Mouse (Mus musculus): ENCODE measurements around the gene Scaf4. TPM values are rescaled to one million over a fixed set of nuclear protein-coding genes. Genes with fewer than 3 reads are reported as not detected.

Scaf4 gene
- polyA plus RNA-seq (2014; fragmentation: Nextera tagmentation; extraction: Ambion mirVana): 18.9 and 28.2 TPM in 2 replicates

- no peaks in the 10 kb centered on the region for H3K9me3 ChIP-seq (ENCODE audit: control insufficient read depth, low read length)
- H3K27me3 ChIP-seq (ENCODE audit: control insufficient read depth, insufficient read depth, low read length): no peaks in the 10 kb centered on the region
- ATAC-seq (ENCODE audit: low FRiP score, low TSS enrichment) (peak; percentile 97), DNase-seq (peak; percentile 97)
- H3K36me3 ChIP-seq (ENCODE audit: control insufficient read depth, insufficient read depth, low read length): no peaks in the 10 kb centered on the region
- H3K9ac ChIP-seq (replicated peaks; ENCODE audit: low read length): peak within 1 kb of the TSS; percentile 94
- under 1% methylated on average over 115 of the region's 123 CpGs for WGBS
- H3K4me2 ChIP-seq (ENCODE audit: low read length): peak within 1 kb of the TSS; percentile 79
- peaks cover 21% of the 10 kb centered on the region for H3K4me1 ChIP-seq (ENCODE audit: control insufficient read depth, insufficient read depth, low read length)
- H3K4me3 ChIP-seq (replicated peaks; ENCODE audit: low read depth, low read length): peak within 1 kb of the TSS; percentile 96
- peak within 1 kb of the TSS; percentile 94 for H3K27ac ChIP-seq (replicated peaks; ENCODE audit: low read depth, low read length)
Measured at GRCm38 (mm10) chr16:90283905-90284891, at the start of gene Scaf4. Gene Scaf4, minus strand, starts transcription at chr16:90284503.

- ATAC-seq (ENCODE audit: low FRiP score, low TSS enrichment): no peak
- no peaks in the 10 kb centered on the region for H3K36me3 ChIP-seq (ENCODE audit: control insufficient read depth, insufficient read depth, low read length)
- H3K4me3 ChIP-seq (replicated peaks; ENCODE audit: low read depth, low read length): no peak overlapping the region
- no peak overlapping the region for H3K9ac ChIP-seq (replicated peaks; ENCODE audit: low read length)
- no peak for DNase-seq
- no peaks in the 10 kb centered on the region for H3K27me3 ChIP-seq (ENCODE audit: control insufficient read depth, insufficient read depth, low read length)
- no peak overlapping the region for H3K4me2 ChIP-seq (ENCODE audit: low read length)
- no peaks in the 10 kb centered on the region for H3K9me3 ChIP-seq (ENCODE audit: control insufficient read depth, low read length)
- H3K4me1 ChIP-seq (ENCODE audit: control insufficient read depth, insufficient read depth, low read length): no peaks in the 10 kb centered on the region
- 57% methylated on average over 6 of the region's 6 CpGs for WGBS
- no peak overlapping the region for H3K27ac ChIP-seq (replicated peaks; ENCODE audit: low read depth, low read length)
Measured at GRCm38 (mm10) chr16:90332553-90332952, 48.2 kb upstream of the Scaf4 start.

- ATAC-seq (ENCODE audit: low FRiP score, low TSS enrichment): no peak
- Histone ChIP-seq H3K4me1 (ENCODE audit: control insufficient read depth, insufficient read depth, low read length) (no peaks in the 10 kb centered on the region), H3K27ac (replicated peaks; ENCODE audit: low read depth, low read length) (no peak overlapping the region), H3K4me3 (replicated peaks; ENCODE audit: low read depth, low read length) (no peak overlapping the region), H3K9me3 (ENCODE audit: control insufficient read depth, low read length) (no peaks in the 10 kb centered on the region), H3K4me2 (ENCODE audit: low read length) (no peak overlapping the region), H3K27me3 (ENCODE audit: control insufficient read depth, insufficient read depth, low read length) (no peaks in the 10 kb centered on the region), H3K36me3 (ENCODE audit: control insufficient read depth, insufficient read depth, low read length) (no peaks in the 10 kb centered on the region), H3K9ac (replicated peaks; ENCODE audit: low read length) (no peak overlapping the region)
- 95% methylated on average over 6 of the region's 6 CpGs for WGBS
- no peak for DNase-seq
Measured at GRCm38 (mm10) chr16:90330979-90331378, 46.7 kb upstream of the Scaf4 start.

GRCm38 (mm10) chr16:90329511-90329910, 45.2 kb upstream of the Scaf4 start:
- Histone ChIP-seq H3K4me2 (ENCODE audit: low read length) (no peak overlapping the region), H3K36me3 (ENCODE audit: control insufficient read depth, insufficient read depth, low read length) (no peaks in the 10 kb centered on the region), H3K4me3 (replicated peaks; ENCODE audit: low read depth, low read length) (no peak overlapping the region), H3K4me1 (ENCODE audit: control insufficient read depth, insufficient read depth, low read length) (no peaks in the 10 kb centered on the region), H3K27ac (replicated peaks; ENCODE audit: low read depth, low read length) (no peak overlapping the region), H3K9ac (replicated peaks; ENCODE audit: low read length) (no peak overlapping the region), H3K27me3 (ENCODE audit: control insufficient read depth, insufficient read depth, low read length) (no peaks in the 10 kb centered on the region), H3K9me3 (ENCODE audit: control insufficient read depth, low read length) (no peaks in the 10 kb centered on the region)
- DNase-seq (no peak), ATAC-seq (ENCODE audit: low FRiP score, low TSS enrichment) (no peak)
- WGBS: 85% methylated on average over 8 of the region's 8 CpGs

- DNase-seq (peak; percentile 90), ATAC-seq (ENCODE audit: low FRiP score, low TSS enrichment) (peak; percentile 46; the same call in 1 of the 2 replicates)
- H3K36me3 ChIP-seq (ENCODE audit: control insufficient read depth, insufficient read depth, low read length): no peaks in the 10 kb centered on the region
- no peaks in the 10 kb centered on the region for H3K27me3 ChIP-seq (ENCODE audit: control insufficient read depth, insufficient read depth, low read length)
- H3K9ac ChIP-seq (replicated peaks; ENCODE audit: low read length): no peak overlapping the region
- H3K4me3 ChIP-seq (replicated peaks; ENCODE audit: low read depth, low read length): no peak overlapping the region
- no peak overlapping the region for H3K4me2 ChIP-seq (ENCODE audit: low read length)
- no peak overlapping the region for H3K27ac ChIP-seq (replicated peaks; ENCODE audit: low read depth, low read length)
- 34% methylated on average over 8 of the region's 8 CpGs for whole genome bisulfite sequencing
- peaks cover 4% of the 10 kb centered on the region; the same call in 1 of the 2 replicates for H3K4me1 ChIP-seq (ENCODE audit: control insufficient read depth, insufficient read depth, low read length)
- H3K9me3 ChIP-seq (ENCODE audit: control insufficient read depth, low read length): no peaks in the 10 kb centered on the region
Measured at GRCm38 (mm10) chr16:90322850-90323528, 38.7 kb upstream of the Scaf4 start.

GRCm38 (mm10) chr16:90319321-90319720, 35.0 kb upstream of the Scaf4 start:
- Histone ChIP-seq H3K9ac (replicated peaks; ENCODE audit: low read length) (no peak overlapping the region), H3K4me2 (ENCODE audit: low read length) (no peak overlapping the region), H3K36me3 (ENCODE audit: control insufficient read depth, insufficient read depth, low read length) (no peaks in the 10 kb centered on the region), H3K27ac (replicated peaks; ENCODE audit: low read depth, low read length) (no peak overlapping the region), H3K4me1 (ENCODE audit: control insufficient read depth, insufficient read depth, low read length) (peaks cover 4% of the 10 kb centered on the region; the same call in 1 of the 2 replicates), H3K27me3 (ENCODE audit: control insufficient read depth, insufficient read depth, low read length) (no peaks in the 10 kb centered on the region), H3K9me3 (ENCODE audit: control insufficient read depth, low read length) (no peaks in the 10 kb centered on the region), H3K4me3 (replicated peaks; ENCODE audit: low read depth, low read length) (no peak overlapping the region)
- DNase-seq (no peak), ATAC-seq (ENCODE audit: low FRiP score, low TSS enrichment) (no peak)
- 74% methylated on average over 7 of the region's 7 CpGs for WGBS

- Histone ChIP-seq H3K4me3 (replicated peaks; ENCODE audit: low read depth, low read length) (no peak overlapping the region), H3K9me3 (ENCODE audit: control insufficient read depth, low read length) (no peaks in the 10 kb centered on the region), H3K9ac (replicated peaks; ENCODE audit: low read length) (no peak overlapping the region), H3K36me3 (ENCODE audit: control insufficient read depth, insufficient read depth, low read length) (no peaks in the 10 kb centered on the region), H3K27me3 (ENCODE audit: control insufficient read depth, insufficient read depth, low read length) (no peaks in the 10 kb centered on the region), H3K27ac (replicated peaks; ENCODE audit: low read depth, low read length) (0 out of 2 replicates have a peak overlapping the region, but pooled peaks have one; percentile 32), H3K4me2 (ENCODE audit: low read length) (no peak overlapping the region), H3K4me1 (ENCODE audit: control insufficient read depth, insufficient read depth, low read length) (peaks cover 4% of the 10 kb centered on the region; the same call in 1 of the 2 replicates)
- ATAC-seq (ENCODE audit: low FRiP score, low TSS enrichment) (no peak), DNase-seq (peak; percentile 36)
- WGBS: 59% methylated on average over 12 of the region's 12 CpGs
Measured at GRCm38 (mm10) chr16:90318372-90318926, 34.1 kb upstream of the Scaf4 start.

- DNase-seq (no peak), ATAC-seq (ENCODE audit: low FRiP score, low TSS enrichment) (no peak)
- Histone ChIP-seq H3K27me3 (ENCODE audit: control insufficient read depth, insufficient read depth, low read length) (no peaks in the 10 kb centered on the region), H3K4me1 (ENCODE audit: control insufficient read depth, insufficient read depth, low read length) (peaks cover 4% of the 10 kb centered on the region; the same call in 1 of the 2 replicates), H3K4me3 (replicated peaks; ENCODE audit: low read depth, low read length) (no peak overlapping the region), H3K9me3 (ENCODE audit: control insufficient read depth, low read length) (no peaks in the 10 kb centered on the region), H3K27ac (replicated peaks; ENCODE audit: low read depth, low read length) (no peak overlapping the region), H3K36me3 (ENCODE audit: control insufficient read depth, insufficient read depth, low read length) (no peaks in the 10 kb centered on the region), H3K4me2 (ENCODE audit: low read length) (no peak overlapping the region), H3K9ac (replicated peaks; ENCODE audit: low read length) (no peak overlapping the region)
- 77% methylated on average over 4 of the region's 4 CpGs for WGBS
Measured at GRCm38 (mm10) chr16:90317777-90318176, 33.5 kb upstream of the Scaf4 start.

Data from midbrain, embryonic 14.5 days (tissue).